Mouse (Mus musculus): ENCODE measurements at regions not wholly inside any gene's neighbourhood (a gene's known extent, or its start where the extent isn't known, plus 50 kb on each side); places are given as distances from the start of the nearest gene placed in this dataset.

DNA sequence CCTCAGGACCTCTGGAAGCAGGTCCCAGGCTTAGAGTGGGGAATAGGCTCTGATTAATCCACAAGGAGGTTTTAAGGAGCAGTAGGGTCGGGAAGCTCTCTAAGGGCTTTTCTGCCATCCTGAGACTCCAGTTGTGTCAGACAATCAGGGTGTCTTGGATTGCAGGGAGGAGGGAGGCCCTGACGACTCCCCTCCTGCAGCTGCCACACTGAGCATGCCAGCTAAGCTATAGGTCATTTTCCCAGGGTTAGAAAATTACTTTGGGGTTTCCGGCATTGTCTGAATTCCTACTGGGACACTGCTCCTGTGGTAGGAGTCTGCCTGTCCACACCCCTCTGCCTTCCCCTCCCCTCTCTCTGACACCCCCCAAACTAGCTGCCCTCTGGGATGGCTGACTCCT, 120.8 kb downstream of the Pja1 start:
- DNase-seq (ENCODE audit: extremely low spot score) = no peak

DNA sequence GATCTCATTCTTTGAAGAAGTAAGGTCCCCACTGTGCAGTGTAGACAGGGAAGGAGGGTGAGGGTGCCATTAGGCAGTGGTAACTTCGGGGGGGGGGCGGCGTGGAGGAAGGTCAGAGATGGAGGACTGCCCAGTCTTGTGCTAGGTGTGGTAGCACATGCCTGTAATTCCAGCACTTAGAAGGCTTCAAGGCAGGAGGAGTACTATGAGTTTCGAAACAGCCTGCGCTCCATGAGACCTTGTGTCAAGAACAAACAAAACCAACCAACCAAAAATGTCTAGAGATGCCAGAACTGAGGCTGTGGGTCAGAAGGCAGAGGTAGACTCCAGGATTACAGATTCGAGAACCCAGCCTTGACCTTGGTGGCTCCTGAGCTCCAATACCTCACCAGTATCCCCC, 130.8 kb downstream of the Pja1 start:
- DNase-seq (ENCODE audit: extremely low spot score) = no peak

DNA sequence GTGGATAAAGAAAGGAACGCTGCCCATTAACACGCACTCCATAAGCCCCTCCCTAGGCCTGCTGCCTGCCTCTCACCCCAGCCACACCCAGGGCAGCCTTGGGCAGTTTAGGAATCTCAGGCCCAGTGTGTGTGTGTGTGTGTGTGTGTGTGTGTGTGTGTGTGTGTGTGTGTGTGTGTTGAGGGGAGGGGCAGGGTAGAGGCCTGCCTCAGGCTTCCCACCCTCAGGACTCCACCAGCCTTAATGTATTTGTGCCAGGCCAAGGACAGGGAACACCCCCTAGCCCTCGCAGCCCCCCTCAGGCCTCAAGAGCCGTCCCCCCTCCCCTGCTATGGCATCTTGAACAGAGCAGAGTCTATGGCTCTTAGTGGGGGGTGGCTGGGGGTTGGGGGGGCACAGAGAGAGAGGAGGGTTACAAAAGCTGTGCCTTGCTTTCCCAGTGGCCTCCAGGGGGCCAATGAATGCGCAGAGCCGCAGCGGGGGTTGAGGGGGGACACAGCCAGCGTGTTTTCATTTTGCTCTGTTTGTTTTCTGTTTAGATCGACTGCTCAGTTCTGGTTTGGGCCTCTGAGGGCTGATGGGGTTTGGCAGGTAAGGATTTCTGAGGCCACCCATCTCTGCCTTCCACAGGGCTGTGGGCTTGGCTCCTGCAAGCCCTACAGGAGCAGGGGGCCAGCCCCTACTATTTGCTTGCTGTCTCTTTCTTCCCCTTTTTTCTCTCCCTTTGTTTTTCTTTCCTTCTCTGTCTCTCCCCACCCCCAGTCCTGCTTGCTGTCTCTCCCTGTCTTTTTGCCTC, 131.8 kb downstream of the Pja1 start:
- no peak for DNase-seq (ENCODE audit: extremely low spot score)

DNA sequence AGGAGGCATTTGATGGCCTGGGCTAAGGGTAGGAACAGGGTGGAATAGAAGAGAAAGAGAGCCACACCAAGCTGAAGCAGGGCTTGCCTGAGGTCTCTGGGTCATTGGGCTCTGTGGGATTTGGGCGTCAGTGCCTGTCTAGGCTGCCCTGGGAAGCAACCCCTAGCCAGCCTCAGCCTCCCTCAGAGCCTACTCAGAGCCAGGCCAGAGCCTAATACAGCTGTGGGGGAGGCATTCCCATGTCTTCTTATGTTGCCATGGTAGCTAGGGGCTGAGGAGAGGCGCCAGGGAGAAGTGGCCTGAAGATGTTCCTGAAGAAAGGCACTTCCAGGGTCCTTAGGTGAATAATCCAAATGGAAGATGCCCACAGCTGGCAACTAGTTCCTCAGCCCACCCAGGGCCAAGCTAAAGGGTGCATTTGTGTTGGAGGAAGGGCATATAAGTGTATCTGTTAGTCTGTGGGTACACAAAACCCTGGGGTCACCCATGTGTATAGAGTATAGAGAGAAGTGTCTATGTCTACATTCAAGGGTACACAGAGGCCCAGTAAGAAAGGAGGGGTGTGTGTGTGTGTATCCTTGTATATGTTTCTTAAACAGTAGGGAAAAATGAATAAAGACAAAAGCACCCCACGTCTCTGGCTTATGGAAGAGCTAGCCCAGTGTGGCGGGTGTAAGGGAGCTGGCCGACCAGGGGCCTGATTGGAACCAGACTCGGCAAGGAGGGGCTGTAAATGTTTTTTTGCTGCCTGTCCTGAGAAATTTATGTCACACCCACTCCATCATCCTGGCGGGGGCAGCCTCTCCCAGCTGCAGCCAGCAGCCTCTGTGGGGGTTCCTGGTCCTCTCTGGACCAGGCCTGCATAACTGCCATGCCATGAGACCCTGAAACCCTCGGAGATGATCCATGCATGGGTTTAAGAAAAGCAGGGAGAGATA, 134.2 kb downstream of the Pja1 start:
- no peak for DNase-seq (ENCODE audit: extremely low spot score)

DNA sequence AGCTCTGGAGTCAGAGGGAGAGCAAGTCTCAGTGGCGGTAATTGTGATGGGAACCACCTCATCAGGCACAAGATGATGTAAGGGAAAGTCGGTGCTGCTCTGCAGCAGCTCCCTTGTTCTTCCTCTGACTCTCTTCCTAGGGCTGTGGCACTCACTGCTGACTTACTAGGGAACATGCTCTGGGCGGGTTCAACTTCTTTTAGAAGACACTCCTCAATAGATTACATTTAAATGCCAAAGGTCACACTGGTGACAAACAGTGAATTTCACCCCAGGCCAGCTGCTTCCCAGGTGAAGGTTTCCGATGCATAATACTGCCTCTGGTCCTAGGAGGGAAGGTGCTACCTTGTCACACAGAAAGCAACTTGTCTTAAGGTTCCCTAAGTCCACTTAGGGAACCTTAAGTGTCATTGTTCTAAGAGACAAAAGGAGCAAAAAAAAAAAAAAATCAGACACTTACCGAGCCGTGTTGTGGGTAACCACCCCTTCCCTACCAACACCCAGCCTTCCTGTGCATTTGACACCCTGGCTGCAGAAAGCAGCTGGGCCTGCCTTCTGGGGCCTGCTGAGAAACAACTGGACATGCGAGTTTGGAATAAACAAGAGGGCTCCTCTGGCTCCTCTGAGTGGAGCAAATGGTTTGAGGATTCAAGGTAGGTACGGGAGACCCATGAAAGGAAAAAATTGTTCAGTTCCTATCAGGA, 135.0 kb downstream of the Pja1 start:
- no peak for DNase-seq (ENCODE audit: extremely low spot score)

DNA sequence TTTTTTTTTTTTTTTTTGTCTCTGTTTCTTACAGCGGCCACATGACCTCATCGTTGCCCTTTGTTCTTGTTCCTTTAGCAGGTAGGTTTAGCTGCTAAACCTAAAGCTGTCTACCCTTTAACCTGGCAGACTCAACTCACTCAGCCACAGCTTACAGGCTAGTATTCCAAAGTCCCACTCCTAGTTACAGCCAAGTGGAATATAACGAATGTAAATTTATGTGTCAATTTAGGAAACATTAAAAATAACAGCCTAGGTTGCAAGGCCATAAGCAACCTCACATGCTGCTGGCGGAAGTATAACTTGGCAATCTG, 138.7 kb downstream of the Pja1 start:
- DNase-seq (ENCODE audit: extremely low spot score) = no peak

DNA sequence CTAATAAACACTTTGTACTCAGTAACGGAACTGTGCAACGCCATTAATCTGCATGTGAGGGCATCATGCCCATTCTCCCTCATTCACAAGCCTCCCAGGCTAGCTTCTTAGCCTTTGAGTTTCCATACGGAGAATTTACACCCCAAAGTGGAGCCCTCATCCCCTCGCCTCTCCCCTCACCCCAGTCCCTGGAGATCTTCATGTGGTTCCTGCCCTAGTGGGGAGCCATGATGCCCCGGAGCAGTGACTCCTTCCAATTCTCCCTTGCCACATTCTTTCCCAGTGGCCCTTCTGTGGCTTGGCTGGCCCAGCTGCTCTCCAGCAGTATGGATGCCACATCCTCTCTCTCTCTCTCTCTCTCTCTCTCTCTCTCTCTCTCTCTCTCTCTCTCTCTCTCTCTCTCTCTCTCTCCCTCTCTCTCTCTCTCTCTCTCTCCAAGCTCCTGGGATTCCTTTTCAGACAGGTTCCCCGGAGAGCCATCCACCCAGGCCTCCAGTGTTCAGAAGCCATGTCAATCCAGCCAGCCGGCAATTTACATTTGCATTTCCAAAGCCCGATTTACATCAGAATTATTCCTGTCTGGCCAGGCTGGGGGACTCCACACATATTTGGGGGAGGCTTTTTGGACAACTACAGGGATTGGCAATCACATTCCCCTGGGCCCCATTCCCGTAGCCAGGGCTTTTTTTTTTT, 139.2 kb downstream of the Pja1 start:
- no peak for DNase-seq (ENCODE audit: extremely low spot score)

DNA sequence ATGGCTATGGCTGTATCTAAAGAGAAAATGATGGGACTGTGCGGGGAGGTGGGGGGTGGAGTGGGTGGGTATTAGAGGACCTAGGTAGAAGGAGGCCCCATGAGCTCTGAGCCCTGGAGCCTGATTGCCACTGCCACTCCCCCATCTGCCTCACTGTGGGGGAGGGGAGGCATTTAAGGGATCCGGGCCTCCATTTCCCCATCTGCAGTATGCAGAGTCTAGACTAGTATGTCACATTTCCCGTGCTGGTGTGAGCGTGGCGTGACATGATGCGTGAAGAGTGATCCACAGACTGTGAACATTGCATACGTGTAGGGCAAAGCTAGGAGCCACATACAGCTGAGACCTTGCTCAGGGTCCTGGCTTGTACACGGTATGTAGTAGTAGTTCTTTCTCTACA, 140.7 kb downstream of the Pja1 start:
- DNase-seq (ENCODE audit: extremely low spot score) = no peak

DNA sequence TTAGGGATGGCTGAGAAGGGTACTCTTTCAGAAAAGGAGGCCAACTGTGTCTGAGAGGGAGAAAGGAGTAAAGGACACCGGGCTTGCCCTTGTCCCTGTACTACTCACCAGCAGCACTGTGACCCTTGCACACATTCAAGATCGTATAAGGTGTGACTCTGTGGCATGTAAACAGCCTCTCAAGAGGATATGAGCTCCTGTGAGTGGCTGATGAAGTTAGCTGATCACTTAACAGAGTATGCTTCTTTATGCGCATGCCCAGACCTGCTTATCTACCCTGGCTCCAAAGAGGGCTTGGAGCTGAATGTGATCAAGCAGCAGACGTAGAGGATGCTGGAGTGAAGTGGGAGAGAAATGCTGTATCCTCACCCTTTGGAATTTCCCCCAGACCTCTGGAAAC, 142.5 kb downstream of the Pja1 start:
- no peak for DNase-seq (ENCODE audit: extremely low spot score)

DNA sequence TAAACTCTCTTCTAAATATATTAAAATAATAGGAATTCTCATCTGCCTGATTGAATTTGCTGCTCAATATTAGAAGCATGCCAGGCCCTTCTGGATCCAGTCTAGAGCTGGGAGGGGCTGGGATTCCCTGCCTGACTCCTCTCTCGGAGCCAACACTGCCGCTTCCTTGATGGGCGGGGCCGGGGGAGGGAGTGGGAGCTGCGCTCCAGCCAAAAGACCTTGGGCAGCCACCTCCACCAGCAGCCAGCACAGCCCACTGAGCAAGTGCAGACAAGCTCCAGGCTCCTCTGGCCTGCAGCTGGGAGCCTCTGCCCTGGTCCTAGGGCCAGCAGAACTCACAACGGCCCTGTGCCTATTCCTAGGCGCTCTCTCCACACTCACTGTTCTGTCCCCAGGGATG, 144.9 kb downstream of the Pja1 start:
- DNase-seq (ENCODE audit: extremely low spot score) = no peak

DNA sequence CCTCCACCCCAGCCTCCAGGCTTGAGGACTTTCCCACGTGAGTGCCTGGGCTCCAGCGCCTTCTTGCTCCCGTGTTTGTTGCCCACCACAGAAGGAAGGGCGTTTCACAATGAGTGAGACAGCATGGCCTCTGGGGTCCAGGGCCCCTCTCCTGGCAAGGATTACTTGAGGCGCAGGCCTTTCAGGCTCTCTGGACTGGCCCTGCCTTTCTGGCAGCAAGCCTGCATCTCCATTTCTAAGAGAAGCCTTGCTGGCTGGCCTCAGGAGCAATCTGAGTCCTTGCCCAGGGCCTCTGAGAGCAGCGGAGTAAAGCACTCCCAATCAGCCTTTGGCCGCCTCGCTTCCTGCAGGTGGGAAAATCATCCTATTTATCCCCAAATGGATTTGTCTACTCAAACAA, 145.6 kb downstream of the Pja1 start:
- DNase-seq (ENCODE audit: extremely low spot score) = no peak

DNA sequence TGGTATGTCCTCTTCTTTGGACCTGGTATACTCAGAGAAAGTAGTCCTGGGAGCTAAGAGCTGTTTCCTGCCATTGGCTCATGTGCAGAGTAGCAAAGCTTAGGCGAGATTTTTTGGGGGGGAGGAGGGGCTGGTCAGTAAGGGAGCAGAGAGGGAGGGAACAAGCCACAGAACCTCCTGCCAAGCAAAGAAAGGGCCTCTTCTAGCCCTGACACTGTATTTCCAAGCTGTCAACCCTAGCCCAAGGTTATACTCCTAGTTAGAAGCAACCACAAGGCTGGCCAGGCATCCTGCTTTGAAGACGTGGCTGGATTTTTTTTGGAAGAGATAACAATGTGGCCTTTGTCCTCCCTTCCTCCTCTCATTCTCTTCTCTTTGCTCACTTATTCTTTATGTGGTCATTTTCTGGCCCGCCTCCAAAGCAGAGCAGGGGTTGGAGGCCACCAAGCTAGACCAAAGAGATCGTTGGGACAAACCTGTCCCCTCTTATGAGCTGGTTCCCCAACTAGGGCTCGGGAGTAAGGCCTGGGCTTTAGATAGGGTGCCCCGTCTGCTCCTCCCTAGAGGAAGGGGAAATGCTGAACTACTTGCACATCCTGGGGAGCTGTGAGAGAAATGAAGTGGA, 146.4 kb downstream of the Pja1 start:
- DNase-seq (ENCODE audit: extremely low spot score) = no peak

DNA sequence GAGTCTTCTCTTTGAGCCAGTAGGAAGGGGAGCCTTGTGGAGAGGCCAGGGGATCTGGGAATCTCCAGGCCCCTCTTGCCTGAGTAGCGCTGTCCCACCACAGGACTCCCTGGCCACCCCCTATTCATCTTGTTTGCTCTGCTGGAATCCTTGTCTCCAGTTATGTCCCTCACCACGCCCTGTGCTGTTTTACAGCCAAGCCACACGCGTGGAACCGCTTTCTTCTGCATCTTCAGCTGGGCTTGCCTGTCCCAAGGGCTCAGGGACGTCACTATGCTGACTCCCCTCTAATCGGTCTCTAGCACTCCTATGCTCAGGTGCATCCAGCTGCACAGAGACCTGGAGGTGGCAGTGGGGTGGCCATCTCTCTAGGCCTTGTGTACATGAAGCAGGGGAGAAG, 151.3 kb downstream of the Pja1 start:
- DNase-seq (ENCODE audit: extremely low spot score) = no peak

DNA sequence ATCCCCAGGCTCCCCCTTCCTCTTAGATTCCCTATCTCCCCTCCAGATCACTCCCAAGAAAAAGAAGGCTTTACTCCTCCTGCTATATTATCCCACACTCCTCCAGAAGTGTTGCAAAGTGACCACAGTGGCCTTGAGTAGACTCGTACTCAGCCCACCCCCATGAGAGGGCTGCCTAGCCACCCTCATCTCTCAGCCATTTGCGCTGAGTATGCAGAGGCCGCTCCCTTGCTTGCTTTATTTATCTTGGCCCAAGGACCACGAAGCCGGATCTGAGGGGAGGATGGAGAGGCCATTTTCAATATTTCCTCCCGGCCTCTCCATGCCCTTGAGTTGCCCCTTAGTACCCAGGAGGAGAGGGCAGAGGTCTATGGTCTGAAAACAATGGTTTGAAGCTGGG, 151.9 kb downstream of the Pja1 start:
- DNase-seq (ENCODE audit: extremely low spot score) = no peak

DNA sequence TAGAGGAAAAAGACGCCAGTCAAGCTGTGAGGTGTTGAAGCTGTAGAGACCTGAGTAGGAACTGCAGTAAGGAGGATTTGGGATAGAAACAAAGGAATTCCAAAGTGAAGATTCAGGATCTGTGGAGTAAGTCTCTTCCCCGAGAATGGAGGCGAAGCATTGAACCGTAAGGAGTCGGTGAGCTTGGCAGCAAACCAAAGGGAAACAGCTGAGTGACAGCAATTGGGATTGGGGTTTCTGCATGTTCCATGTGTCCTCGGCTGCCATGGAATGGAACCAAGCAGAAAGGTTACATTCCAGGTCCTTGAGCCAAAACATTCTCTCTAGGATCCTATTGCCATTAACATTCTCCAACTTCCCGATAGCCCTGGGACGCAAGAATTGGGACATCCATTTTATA, 152.9 kb downstream of the Pja1 start:
- DNase-seq (ENCODE audit: extremely low spot score) = no peak

DNA sequence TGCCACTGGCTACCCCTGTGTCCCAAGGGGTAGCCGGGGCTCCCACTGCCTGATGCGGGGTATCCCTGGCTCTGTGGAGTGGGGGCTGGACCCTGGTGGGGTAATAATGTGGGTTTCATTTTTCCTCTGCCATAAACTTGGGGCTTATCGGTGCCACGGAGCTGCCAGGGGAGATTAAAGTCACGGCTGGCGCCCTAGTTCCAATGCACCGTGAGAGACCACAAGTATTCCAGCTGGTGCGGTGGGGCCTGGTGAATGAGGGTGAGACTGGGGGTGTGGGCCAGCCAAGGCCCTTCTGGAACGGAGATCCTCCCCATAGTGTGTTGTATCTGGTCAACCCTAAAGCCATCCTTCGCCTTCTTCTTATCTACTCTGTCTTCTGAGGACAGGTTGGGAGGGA, 153.3 kb downstream of the Pja1 start:
- no peak for DNase-seq (ENCODE audit: extremely low spot score)

DNA sequence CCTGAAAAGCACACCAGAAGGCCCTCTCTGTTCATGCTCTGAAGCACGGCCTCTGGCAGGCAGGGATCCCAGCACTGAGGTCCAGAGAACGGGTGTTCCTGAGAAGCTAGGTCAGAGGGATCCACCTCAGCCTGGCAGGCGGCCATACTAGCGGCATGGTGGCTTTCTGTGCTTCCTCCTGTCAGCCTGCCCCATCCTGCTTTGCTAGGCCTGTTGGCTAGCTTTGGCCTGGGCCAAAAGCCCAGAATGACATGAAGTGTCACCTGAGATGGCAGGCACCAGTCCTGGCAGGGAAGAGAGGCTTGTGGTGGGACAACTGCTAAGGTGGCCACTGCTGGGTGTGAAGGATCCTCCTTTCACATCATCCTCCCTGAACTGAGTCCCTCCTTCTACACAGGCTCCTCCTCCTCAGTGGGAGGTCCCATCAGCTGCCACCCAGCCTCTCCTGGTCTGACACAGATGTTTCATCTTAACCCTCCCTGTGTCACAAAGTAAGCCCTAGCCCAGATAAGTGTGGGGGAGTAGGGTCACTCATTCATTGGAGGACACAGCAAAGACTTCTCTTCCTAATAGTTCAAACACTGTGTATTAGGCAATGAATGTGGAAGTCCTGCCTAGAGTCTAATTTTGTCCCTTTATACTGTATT, 154.5 kb downstream of the Pja1 start:
- DNase-seq (ENCODE audit: extremely low spot score) = no peak

DNA sequence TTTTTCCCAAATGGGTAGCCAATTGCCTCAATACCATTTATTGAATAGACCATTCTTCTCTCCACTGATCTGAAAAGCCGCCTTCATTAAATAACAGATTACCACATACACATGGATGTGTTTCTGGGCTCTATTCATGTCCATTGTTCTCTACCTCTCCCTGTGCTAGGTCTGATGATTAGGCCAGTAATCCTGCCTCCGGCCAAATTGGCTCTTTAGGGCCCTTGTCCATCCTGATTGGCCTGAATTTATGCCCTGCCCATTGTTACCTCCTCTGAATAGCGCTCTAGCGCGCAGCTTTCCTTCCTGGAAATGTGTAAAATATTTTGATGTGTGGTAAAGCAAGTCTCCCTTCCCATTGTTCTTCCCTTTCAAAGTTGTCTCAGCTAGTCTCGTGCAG, 163.2 kb downstream of the Efnb1 start:
- no peak for DNase-seq (ENCODE audit: extremely low spot score)

DNA sequence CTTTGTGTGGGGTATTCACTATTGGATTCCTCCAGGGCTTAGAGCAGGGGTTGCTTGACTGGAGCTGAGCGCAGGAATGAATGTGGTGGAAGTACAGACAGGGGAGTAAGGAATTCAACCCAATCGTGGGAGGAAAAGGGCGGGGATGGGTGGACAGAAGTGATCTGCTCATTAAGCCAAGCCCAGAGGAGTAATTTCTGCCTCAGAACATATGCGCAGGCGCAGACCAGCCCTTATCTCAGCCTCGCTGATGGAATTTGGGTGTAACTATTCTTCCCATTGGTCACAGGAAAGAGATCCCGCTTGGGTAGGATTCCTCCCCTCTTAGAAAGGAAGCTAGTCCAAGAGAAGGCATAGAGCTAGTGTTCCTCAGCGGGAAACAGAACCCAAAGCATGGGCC, 158.8 kb downstream of the Efnb1 start:
- DNase-seq (ENCODE audit: extremely low spot score) = no peak

DNA sequence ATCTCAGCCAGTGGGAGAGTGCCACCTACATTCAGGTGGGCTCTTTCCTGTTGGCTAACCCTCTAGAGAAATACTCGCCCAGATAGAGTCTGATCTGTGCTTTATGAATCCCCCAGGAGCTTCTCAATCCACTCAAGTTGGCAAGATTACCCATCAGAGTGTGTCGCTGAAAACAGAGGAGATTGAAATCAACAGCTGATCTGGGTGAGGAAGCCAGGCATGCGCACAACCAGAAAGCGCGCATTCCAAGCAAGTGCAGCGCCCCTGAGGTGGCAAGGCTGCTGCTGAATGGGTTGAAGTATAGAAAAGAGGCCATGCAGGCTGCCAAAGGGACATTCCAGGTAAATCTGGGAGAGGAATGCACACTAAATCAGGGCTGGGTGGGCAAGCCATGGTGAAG, 158.0 kb downstream of the Efnb1 start:
- DNase-seq (ENCODE audit: extremely low spot score) = no peak

DNA sequence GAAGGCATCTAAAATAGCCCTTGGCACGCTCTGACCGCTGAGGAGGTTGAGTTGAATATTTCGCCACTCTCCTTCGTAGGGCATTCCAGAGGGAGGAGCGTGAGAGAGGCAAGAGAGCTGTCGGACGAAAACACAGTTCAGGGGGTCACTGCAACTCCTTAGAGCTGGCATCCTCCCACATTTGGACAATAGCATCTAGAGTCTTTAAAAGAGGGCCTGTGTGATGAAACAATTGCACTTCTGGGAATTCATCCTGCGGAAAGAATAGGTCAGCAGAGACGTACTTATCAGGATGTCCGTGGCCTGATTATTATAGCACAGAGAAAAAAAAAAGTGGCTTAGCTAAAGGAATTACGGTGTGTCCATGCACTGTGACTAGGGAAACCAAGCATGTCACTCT, 156.8 kb downstream of the Efnb1 start:
- no peak for DNase-seq (ENCODE audit: extremely low spot score)
